Mouse (Mus musculus) lung, embryonic 16.5 days (tissue): ENCODE measurements around the gene Tmem234. TPM values are rescaled to one million over a fixed set of nuclear protein-coding genes. Genes with fewer than 3 reads are reported as not detected.

ENCODE experiments used
- ATAC-seq: fragments of 200-750 bp; cut with Nextera tagmentation; 2 replicates; pipeline ENCODE4 v1.8.0; 2017; ENCODE audit warnings: low read depth, mild to moderate bottlenecking, moderate library complexity
- H3K27ac ChIP-seq: fragments of 300-500 bp; sonication (generic); 2 replicates; pipeline ENCODE4 v1.5.1; 2014; ENCODE audit warnings: mild to moderate bottlenecking, control low read depth, low read length
- H3K27me3 ChIP-seq: fragments of 300-500 bp; sonication (generic); 2 replicates; pipeline ENCODE4 v1.6.1; 2014; ENCODE audit warnings: low read depth, low read length, mixed read lengths; ENCODE audit not compliant: control insufficient read depth, insufficient read depth
- H3K36me3 ChIP-seq: fragments of 300-500 bp; sonication (generic); 2 replicates; pipeline ENCODE4 v1.6.1; 2014; ENCODE audit warnings: low read length; ENCODE audit not compliant: control insufficient read depth, insufficient read depth
- H3K4me1 ChIP-seq: fragments of 300-500 bp; sonication (generic); replicated peaks from 2 replicates; pipeline ENCODE4 v1.6.1; 2014; ENCODE audit warnings: low read length, mixed read lengths; ENCODE audit not compliant: control insufficient read depth, insufficient read depth
- H3K4me2 ChIP-seq: fragments of 300-500 bp; sonication (generic); 2 replicates; pipeline ENCODE4 v1.6.1; 2014; ENCODE audit warnings: low read depth, low read length, control low read depth
- H3K4me3 ChIP-seq: fragments of 300-500 bp; sonication (generic); 2 replicates; pipeline ENCODE4 v1.5.1; 2014; ENCODE audit warnings: mild to moderate bottlenecking, low read length, control low read depth
- H3K9ac ChIP-seq: fragments of 300-500 bp; sonication (generic); 2 replicates; pipeline ENCODE4 v1.6.1; 2014; ENCODE audit warnings: low read length, control low read depth
- H3K9me3 ChIP-seq: fragments of 300-500 bp; sonication (generic); 2 replicates; pipeline ENCODE4 v1.6.1; 2016; ENCODE audit warnings: low read length; ENCODE audit not compliant: control insufficient read depth
- WGBS: fragments of 180-500 bp; shearing (Covaris S2); extraction: QIAGEN DNeasy Blood & Tissue Kit; methylation state at CpG from one replicate; pipeline ENCODE4 v1.1.7; 2014; 5-methylcytosine and 5-hydroxymethylcytosine counted together
- polyA plus RNA-seq: library from polyadenylated mRNA; unstranded; fragments of >200 nt; fragmentation: Nextera tagmentation; extraction: Ambion mirVana; gene quantifications from 2 replicates; pipeline ENCODE4 v1.2.1, GENCODE M21; 2015

Gene Tmem234
- polyA plus RNA-seq, 1 experiment from 2014 or later = 190 TPM

GRCm38 (mm10) chr4:129624281-129625028, 24.0 kb downstream of the Tmem234 start:
- Histone ChIP-seq H3K4me1 (peaks cover 23% of the 10 kb centered on the region), H3K4me2 (peak overlapping the region; percentile 59), H3K4me3 (peak overlapping the region; percentile 68), H3K27ac (peak overlapping the region; percentile 87), H3K36me3 (peaks cover 23% of the 10 kb centered on the region), H3K27me3 (no peaks in the 10 kb centered on the region), H3K9ac (peak overlapping the region; percentile 82), H3K9me3 (no peaks in the 10 kb centered on the region)
- WGBS = under 1% methylated on average over 18 of the region's 18 CpGs
- ATAC-seq = peak; percentile 93

GRCm38 (mm10) chr4:129625029-129625370, 24.5 kb downstream of the Tmem234 start:
- Histone ChIP-seq H3K27me3 (no peaks in the 10 kb centered on the region), H3K4me1 (peaks cover 23% of the 10 kb centered on the region), H3K4me2 (peak overlapping the region; percentile 59), H3K27ac (peak overlapping the region; percentile 87), H3K9me3 (no peaks in the 10 kb centered on the region), H3K36me3 (peaks cover 27% of the 10 kb centered on the region), H3K9ac (peak overlapping the region; percentile 11), H3K4me3 (peak overlapping the region; percentile 68)
- 4% methylated on average over 6 of the region's 6 CpGs for WGBS
- ATAC-seq = peak; percentile 30

GRCm38 (mm10) chr4:129625496-129625895, 25.0 kb downstream of the Tmem234 start:
- Histone ChIP-seq H3K36me3 (peaks cover 32% of the 10 kb centered on the region), H3K9me3 (no peaks in the 10 kb centered on the region), H3K4me2 (peak overlapping the region; percentile 59; the same call in 1 of the 2 replicates), H3K4me1 (peaks cover 23% of the 10 kb centered on the region), H3K27me3 (no peaks in the 10 kb centered on the region), H3K9ac (no peak overlapping the region; the same call in 1 of the 2 replicates), H3K27ac (no peak overlapping the region), H3K4me3 (no peak overlapping the region)
- no peak for ATAC-seq
- WGBS = 44% methylated on average over 4 of the region's 4 CpGs

- H3K9ac ChIP-seq = no peak overlapping the region
- no peaks in the 10 kb centered on the region for H3K27me3 ChIP-seq
- no peaks in the 10 kb centered on the region for H3K9me3 ChIP-seq
- peaks cover 25% of the 10 kb centered on the region for H3K4me1 ChIP-seq
- 63% methylated on average over 6 of the region's 6 CpGs for WGBS
- no peak for ATAC-seq
- no peak overlapping the region for H3K4me3 ChIP-seq
- no peak overlapping the region for H3K4me2 ChIP-seq
- no peak overlapping the region for H3K27ac ChIP-seq
- peaks cover 35% of the 10 kb centered on the region for H3K36me3 ChIP-seq
These were observed 25.6 kb downstream of the Tmem234 start for GRCm38 (mm10) chr4:129626035-129626434.

DNA sequence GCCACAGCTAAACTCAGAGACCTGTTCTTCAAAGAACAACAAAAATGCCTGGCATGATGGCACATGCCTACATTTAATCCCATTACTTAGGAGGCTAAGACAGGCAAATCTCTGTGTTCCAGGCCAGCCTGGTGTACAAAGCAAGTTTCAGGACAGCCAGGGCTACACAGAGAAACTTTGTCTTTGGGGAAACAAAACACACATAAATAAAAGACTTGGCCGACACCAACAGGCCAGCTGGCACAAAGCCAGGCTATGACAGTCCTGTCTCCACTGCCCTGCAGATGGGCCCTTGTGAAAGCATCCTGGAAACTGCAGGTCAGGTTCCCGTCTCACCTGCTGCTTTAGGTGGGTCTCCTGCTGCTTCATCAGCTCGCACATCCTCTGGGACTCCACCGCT, 30.5 kb downstream of the Tmem234 start:
- Histone ChIP-seq H3K36me3 (peaks cover 71% of the 10 kb centered on the region), H3K27me3 (no peaks in the 10 kb centered on the region), H3K4me1 (peaks cover 4% of the 10 kb centered on the region), H3K27ac (no peak overlapping the region), H3K9me3 (no peaks in the 10 kb centered on the region), H3K4me3 (no peak overlapping the region), H3K9ac (no peak overlapping the region), H3K4me2 (no peak overlapping the region)
- 75% methylated on average over 4 of the region's 4 CpGs for WGBS
- no peak for ATAC-seq

- Histone ChIP-seq H3K36me3 (peaks cover 80% of the 10 kb centered on the region), H3K27ac (no peak overlapping the region), H3K4me1 (peaks cover 4% of the 10 kb centered on the region), H3K4me2 (no peak overlapping the region), H3K9ac (no peak overlapping the region), H3K9me3 (no peaks in the 10 kb centered on the region), H3K4me3 (no peak overlapping the region), H3K27me3 (no peaks in the 10 kb centered on the region)
- 84% methylated on average over 12 of the region's 12 CpGs for WGBS
- no peak for ATAC-seq
These were observed 31.4 kb downstream of the Tmem234 start for GRCm38 (mm10) chr4:129631867-129632266.

DNA sequence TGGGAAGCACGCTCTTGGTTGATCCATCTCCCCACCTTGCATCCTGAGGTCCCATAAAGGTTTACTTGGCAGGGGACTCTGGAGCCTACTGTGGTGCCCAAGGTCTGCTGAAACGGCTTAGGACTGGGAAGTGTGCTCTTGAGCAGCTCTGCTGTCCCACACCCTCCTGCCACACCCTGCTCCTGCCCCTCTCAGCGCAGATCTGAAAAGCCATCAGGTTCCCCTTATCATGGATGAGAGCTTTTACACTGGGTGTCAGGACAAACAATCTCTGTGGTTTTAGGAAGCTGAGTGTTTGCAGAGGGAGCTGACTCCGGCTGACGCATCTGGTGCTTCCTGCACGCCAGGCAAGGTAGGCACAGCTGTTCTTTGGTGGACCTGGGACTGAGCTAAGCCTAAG, 33.4 kb downstream of the Tmem234 start:
- H3K27ac ChIP-seq = no peak overlapping the region
- H3K4me1 ChIP-seq = peaks cover 8% of the 10 kb centered on the region
- WGBS = 71% methylated on average over 6 of the region's 6 CpGs
- H3K36me3 ChIP-seq = peaks cover 75% of the 10 kb centered on the region
- no peaks in the 10 kb centered on the region for H3K9me3 ChIP-seq
- H3K9ac ChIP-seq = no peak overlapping the region
- no peaks in the 10 kb centered on the region for H3K27me3 ChIP-seq
- H3K4me2 ChIP-seq = no peak overlapping the region
- no peak overlapping the region for H3K4me3 ChIP-seq
- ATAC-seq = no peak

- Histone ChIP-seq H3K27ac (no peak overlapping the region), H3K9me3 (no peaks in the 10 kb centered on the region), H3K27me3 (no peaks in the 10 kb centered on the region), H3K4me1 (peaks cover 17% of the 10 kb centered on the region), H3K4me2 (peak overlapping the region; percentile 77), H3K4me3 (peak overlapping the region; percentile 72), H3K9ac (peak overlapping the region; percentile 84), H3K36me3 (peaks cover 27% of the 10 kb centered on the region)
- no peak for ATAC-seq
- 81% methylated on average over 15 of the region's 15 CpGs for WGBS
These were observed 38.8 kb downstream of the Tmem234 start for GRCm38 (mm10) chr4:129639221-129639620.

- H3K9me3 ChIP-seq = no peaks in the 10 kb centered on the region
- H3K36me3 ChIP-seq = peaks cover 27% of the 10 kb centered on the region
- H3K4me2 ChIP-seq = peak overlapping the region; percentile 77
- H3K4me3 ChIP-seq = peak overlapping the region; percentile 72
- ATAC-seq = 0 out of 2 replicates have a peak, but pooled peaks have one; percentile 13
- H3K4me1 ChIP-seq = peaks cover 17% of the 10 kb centered on the region
- no peaks in the 10 kb centered on the region for H3K27me3 ChIP-seq
- WGBS = under 1% methylated on average over 17 of the region's 17 CpGs
- peak overlapping the region; percentile 98 for H3K27ac ChIP-seq
- H3K9ac ChIP-seq = peak overlapping the region; percentile 84
These were observed 39.7 kb downstream of the Tmem234 start for GRCm38 (mm10) chr4:129640101-129640637.
